Mouse (Mus musculus): ENCODE results near the gene Chrna1.

Chrna1 gene

GRCm38 (mm10) chr2:73521737-73522136 lies 58.4 kb downstream of the Chrna1 start:
- DNase-seq (ENCODE audit: extremely low spot score, low spot score), result no peak

- DNase-seq (ENCODE audit: extremely low spot score, low spot score), result no peak
Measured at GRCm38 (mm10) chr2:73518966-73519365, 61.2 kb downstream of the Chrna1 start.

- no peak for DNase-seq (ENCODE audit: extremely low spot score, low spot score)
Measured at GRCm38 (mm10) chr2:73518311-73518710, 61.8 kb downstream of the Chrna1 start.

DNA sequence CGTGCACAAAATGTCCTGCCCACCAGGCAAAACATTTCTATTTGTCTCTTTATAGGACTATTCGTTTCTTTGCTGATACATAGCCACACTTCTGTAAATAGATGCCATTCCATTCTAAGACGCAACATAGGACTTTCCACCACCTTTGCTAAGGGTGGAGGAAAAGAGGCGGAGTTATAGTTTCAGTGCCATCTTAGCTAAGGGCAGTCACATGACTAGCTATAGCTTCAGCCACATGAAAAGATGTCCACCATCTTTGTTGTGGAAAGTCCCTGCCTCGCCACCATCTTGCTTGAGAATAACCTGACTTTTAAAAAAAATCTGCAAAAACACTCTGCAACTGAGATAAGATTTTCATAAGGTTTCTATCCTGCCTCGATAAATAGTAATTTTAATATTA lies 66.0 kb downstream of the Chrna1 start:
- DNase-seq (ENCODE audit: extremely low spot score, low spot score), result no peak

Data from neural tube, embryonic 10.5 days (tissue).